Mouse (Mus musculus): ENCODE measurements around the gene Olfr270. TPM values are rescaled to one million over a fixed set of nuclear protein-coding genes. Genes with fewer than 3 reads are reported as not detected.

The Olfr270 gene
- not detected in 2 replicates for polyA plus RNA-seq (2015; fragmentation: Nextera tagmentation; extraction: Ambion mirVana)

DNA sequence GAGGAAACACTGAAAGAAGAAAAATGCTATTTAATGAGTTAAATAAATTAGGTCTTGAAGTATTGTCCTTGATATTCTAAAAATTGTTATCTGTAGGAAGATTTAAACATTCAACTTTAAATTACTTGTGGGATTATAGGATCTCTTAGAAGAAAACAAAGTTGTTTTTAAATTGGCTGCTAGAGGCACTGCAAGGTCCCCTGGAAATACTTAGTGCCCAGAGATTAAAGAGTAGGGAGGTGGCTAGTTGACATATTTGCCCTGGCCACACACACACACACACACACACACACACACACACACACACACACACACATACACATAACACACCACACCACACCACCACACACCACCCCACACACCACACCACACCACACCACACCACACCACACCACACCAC, at the start of gene Olfr270:
Gene Olfr270, plus strand, starts transcription at position 301 of the 400 bp plus-strand sequence.
- no peak for ATAC-seq (ENCODE audit: insufficient read depth, low FRiP score)
- no peak within 1 kb of the TSS for H3K27ac ChIP-seq (ENCODE audit: low read length)
- no peak within 1 kb of the TSS for H3K4me3 ChIP-seq (replicated peaks; ENCODE audit: low read length)
- H3K4me1 ChIP-seq (ENCODE audit: control insufficient read depth, insufficient read depth, low read length), result no peaks in the 10 kb centered on the region
- H3K9me3 ChIP-seq (replicated peaks; ENCODE audit: control insufficient read depth, low read length), result no peaks in the 10 kb centered on the region
- no peaks in the 10 kb centered on the region for H3K36me3 ChIP-seq (ENCODE audit: control insufficient read depth, insufficient read depth, low read length)
- H3K27me3 ChIP-seq (ENCODE audit: control insufficient read depth, insufficient read depth, low read length), result no peaks in the 10 kb centered on the region
- no peak within 1 kb of the TSS for H3K9ac ChIP-seq (ENCODE audit: low read length)
- no peak within 1 kb of the TSS for H3K4me2 ChIP-seq (ENCODE audit: low read depth, low read length)

DNA sequence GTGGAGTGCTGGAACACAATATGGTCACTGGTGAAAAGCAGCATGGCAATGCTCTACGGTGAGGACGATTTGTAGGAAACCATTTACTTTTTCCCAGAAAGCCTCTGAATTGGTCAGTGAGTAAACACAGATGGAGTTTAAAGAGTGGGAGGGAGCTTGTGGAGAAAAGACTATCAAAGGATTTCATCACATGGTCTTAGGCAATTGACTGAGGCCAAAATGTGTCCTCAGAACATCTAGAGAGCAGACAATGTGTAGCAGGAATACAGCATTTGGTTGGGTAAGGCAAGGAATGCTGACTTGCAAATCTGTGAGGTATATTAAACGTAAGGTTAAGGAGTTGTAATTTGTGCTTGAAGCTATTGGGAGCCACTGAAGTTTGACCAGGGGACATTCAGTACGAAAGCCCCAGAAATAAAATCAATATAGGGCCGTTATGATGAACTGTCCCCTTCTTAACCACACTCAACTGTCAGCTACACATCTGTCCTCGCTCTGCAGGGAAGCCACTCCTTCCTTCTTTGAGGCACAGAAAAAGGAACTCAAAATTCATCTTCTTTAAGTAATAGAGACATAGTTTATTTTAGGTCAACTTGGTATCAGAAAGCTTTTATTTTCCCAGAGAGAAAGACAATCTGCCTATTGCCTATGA, 47.6 kb upstream of the Olfr270 start:
- WGBS, result 65% methylated on average over 6 of the region's 6 CpGs
- ATAC-seq (ENCODE audit: insufficient read depth, low FRiP score), result no peak
- no peak overlapping the region for H3K4me3 ChIP-seq (replicated peaks; ENCODE audit: low read length)

DNA sequence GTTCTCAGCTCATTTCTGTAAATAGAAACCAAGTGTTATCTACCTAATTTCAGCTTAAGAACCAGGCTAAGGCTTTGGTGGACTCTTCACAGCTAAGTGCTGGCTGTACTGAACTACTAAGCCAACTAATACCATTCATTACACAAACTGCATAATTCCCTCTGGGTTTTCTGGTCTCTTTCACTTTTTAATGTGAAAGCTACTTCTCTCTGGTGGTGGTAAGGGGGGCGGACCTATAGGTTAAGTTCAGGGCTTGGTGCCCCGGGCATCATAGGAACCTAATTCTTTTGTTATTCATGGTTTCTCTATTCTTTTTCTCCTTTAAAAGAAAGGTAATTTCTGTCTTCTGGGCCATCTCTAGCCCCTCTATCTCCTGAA, 47.0 kb upstream of the Olfr270 start:
- H3K27ac ChIP-seq (ENCODE audit: low read length), result no peak overlapping the region
- no peaks in the 10 kb centered on the region for H3K9me3 ChIP-seq (replicated peaks; ENCODE audit: control insufficient read depth, low read length)
- no peak overlapping the region for H3K4me2 ChIP-seq (ENCODE audit: low read depth, low read length)
- no peak overlapping the region for H3K4me3 ChIP-seq (replicated peaks; ENCODE audit: low read length)
- no peak overlapping the region for H3K9ac ChIP-seq (ENCODE audit: low read length)
- ATAC-seq (ENCODE audit: insufficient read depth, low FRiP score), result no peak
- H3K4me1 ChIP-seq (ENCODE audit: control insufficient read depth, insufficient read depth, low read length), result no peaks in the 10 kb centered on the region
- H3K36me3 ChIP-seq (ENCODE audit: control insufficient read depth, insufficient read depth, low read length), result no peaks in the 10 kb centered on the region
- no peaks in the 10 kb centered on the region for H3K27me3 ChIP-seq (ENCODE audit: control insufficient read depth, insufficient read depth, low read length)
- 83% methylated on average over 2 of the region's 2 CpGs for WGBS

More for the DNA sequence above, 47.6 kb upstream of the Olfr270 start:
- Histone ChIP-seq H3K36me3 (ENCODE audit: control insufficient read depth, insufficient read depth, low read length) (no peaks in the 10 kb centered on the region), H3K27ac (ENCODE audit: low read length) (no peak overlapping the region), H3K27me3 (ENCODE audit: control insufficient read depth, insufficient read depth, low read length) (no peaks in the 10 kb centered on the region), H3K9me3 (replicated peaks; ENCODE audit: control insufficient read depth, low read length) (no peaks in the 10 kb centered on the region), H3K9ac (ENCODE audit: low read length) (no peak overlapping the region), H3K4me2 (ENCODE audit: low read depth, low read length) (no peak overlapping the region), H3K4me1 (ENCODE audit: control insufficient read depth, insufficient read depth, low read length) (no peaks in the 10 kb centered on the region)

DNA sequence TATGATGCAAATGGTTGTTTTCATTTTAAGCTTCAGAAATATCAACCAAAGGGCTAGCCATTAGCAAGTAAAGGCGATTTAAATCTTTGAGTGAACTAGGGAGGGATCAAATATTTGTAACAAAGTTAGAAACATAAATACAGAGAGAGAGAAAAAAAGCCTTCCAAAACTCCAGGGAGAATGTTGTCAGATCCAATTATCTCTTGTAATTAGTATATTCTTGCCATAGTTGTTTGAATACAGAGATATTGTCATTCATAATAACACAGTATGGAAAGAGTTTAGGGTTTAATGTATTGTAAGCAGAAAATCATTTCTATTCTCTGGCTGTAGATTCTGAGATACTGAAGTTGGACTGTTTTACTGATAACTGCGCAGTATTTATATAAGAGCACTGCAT, 45.3 kb upstream of the Olfr270 start, which contains the start of gene Olfr272:
Gene Olfr272, minus strand, starts transcription at position 101 of the 400 bp plus-strand sequence.
- 82% methylated on average over 2 of the region's 2 CpGs for WGBS
- no peak for ATAC-seq (ENCODE audit: insufficient read depth, low FRiP score)

DNA sequence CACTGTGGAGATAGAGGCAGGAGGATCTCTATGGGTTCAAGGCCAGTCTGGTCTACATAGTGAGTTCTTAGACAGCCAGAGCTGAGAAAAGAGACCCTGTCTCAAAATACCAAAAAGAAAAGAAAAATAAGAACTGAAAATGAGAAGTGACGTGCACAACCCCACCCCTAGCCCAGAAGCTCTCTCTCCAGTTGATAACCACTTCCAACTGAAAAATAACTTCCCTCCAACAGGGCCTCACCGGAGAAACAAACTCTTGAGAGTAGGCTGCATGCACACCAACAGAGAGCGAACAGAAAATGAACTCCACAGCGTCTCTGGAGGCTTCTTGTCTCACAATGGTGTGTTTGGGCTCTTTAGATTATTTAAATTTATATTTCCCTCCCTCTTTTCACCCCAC, 33.9 kb upstream of the Olfr270 start:
- Histone ChIP-seq H3K36me3 (ENCODE audit: control insufficient read depth, insufficient read depth, low read length) (no peaks in the 10 kb centered on the region), H3K9ac (ENCODE audit: low read length) (no peak overlapping the region), H3K9me3 (replicated peaks; ENCODE audit: control insufficient read depth, low read length) (no peaks in the 10 kb centered on the region), H3K4me3 (replicated peaks; ENCODE audit: low read length) (no peak overlapping the region), H3K27ac (ENCODE audit: low read length) (no peak overlapping the region), H3K4me2 (ENCODE audit: low read depth, low read length) (no peak overlapping the region), H3K4me1 (ENCODE audit: control insufficient read depth, insufficient read depth, low read length) (no peaks in the 10 kb centered on the region), H3K27me3 (ENCODE audit: control insufficient read depth, insufficient read depth, low read length) (no peaks in the 10 kb centered on the region)
- WGBS, result 88% methylated on average over 4 of the region's 4 CpGs
- ATAC-seq (ENCODE audit: insufficient read depth, low FRiP score), result no peak

More for the DNA sequence above, 45.3 kb upstream of the Olfr270 start, which contains the start of gene Olfr272:
- Histone ChIP-seq H3K36me3 (ENCODE audit: control insufficient read depth, insufficient read depth, low read length) (no peaks in the 10 kb centered on the region), H3K27ac (ENCODE audit: low read length) (no peak within 1 kb of the TSS), H3K4me2 (ENCODE audit: low read depth, low read length) (no peak within 1 kb of the TSS), H3K4me3 (replicated peaks; ENCODE audit: low read length) (no peak within 1 kb of the TSS), H3K27me3 (ENCODE audit: control insufficient read depth, insufficient read depth, low read length) (no peaks in the 10 kb centered on the region), H3K9ac (ENCODE audit: low read length) (no peak within 1 kb of the TSS), H3K4me1 (ENCODE audit: control insufficient read depth, insufficient read depth, low read length) (no peaks in the 10 kb centered on the region), H3K9me3 (replicated peaks; ENCODE audit: control insufficient read depth, low read length) (no peaks in the 10 kb centered on the region)

DNA sequence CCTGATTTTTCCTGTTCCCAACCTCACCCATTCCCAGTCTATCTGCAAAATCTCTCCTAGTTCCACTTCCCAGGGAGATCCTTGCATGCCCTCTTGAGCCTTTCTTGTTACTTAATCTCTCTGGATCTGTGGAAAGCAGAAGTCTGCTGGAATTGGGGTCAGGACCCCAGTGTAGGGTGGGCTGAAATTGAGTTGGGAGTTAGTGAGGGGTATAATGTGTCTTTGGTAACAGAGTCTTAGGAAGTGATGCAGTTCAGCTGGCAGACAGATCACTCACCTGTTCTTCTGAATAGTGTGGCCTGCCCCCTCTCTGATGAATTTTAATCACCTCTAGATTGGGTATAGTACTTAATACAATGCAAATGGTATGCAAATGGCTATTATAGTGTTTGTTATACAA, 17.7 kb upstream of the Olfr270 start:
- no peak overlapping the region for H3K27ac ChIP-seq (ENCODE audit: low read length)

DNA sequence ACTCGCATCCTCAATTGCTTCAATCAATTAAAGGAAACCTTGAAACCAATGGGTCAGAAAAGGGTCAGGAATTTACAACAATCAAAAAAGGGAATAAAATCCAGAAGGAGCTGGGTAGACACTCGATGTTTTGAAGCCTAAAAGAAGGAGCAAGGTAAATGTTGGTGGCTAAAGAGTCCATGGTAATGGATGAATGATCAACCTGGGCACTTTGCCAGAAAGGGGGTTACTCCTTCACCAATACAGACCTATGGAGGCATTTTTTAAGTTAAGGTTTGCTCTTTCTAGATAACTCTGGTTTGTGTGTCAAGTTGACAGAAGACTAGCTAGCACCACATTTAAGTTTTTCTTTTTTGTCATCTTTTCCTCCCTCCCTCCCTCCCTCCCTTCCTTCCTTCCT, 15.3 kb upstream of the Olfr270 start:
- Histone ChIP-seq H3K27ac (ENCODE audit: low read length) (no peak overlapping the region), H3K27me3 (ENCODE audit: control insufficient read depth, insufficient read depth, low read length) (no peaks in the 10 kb centered on the region), H3K36me3 (ENCODE audit: control insufficient read depth, insufficient read depth, low read length) (no peaks in the 10 kb centered on the region), H3K9me3 (replicated peaks; ENCODE audit: control insufficient read depth, low read length) (no peaks in the 10 kb centered on the region), H3K9ac (ENCODE audit: low read length) (no peak overlapping the region), H3K4me3 (replicated peaks; ENCODE audit: low read length) (no peak overlapping the region), H3K4me1 (ENCODE audit: control insufficient read depth, insufficient read depth, low read length) (no peaks in the 10 kb centered on the region), H3K4me2 (ENCODE audit: low read depth, low read length) (no peak overlapping the region)
- WGBS, result 85% methylated on average over 2 of the region's 2 CpGs
- ATAC-seq (ENCODE audit: insufficient read depth, low FRiP score), result no peak

More for the DNA sequence above, 17.7 kb upstream of the Olfr270 start:
- no peak overlapping the region for H3K4me3 ChIP-seq (replicated peaks; ENCODE audit: low read length)
- H3K27me3 ChIP-seq (ENCODE audit: control insufficient read depth, insufficient read depth, low read length), result no peaks in the 10 kb centered on the region
- no peak for ATAC-seq (ENCODE audit: insufficient read depth, low FRiP score)
- no peak overlapping the region for H3K4me2 ChIP-seq (ENCODE audit: low read depth, low read length)
- H3K4me1 ChIP-seq (ENCODE audit: control insufficient read depth, insufficient read depth, low read length), result no peaks in the 10 kb centered on the region
- no peak overlapping the region for H3K9ac ChIP-seq (ENCODE audit: low read length)
- H3K36me3 ChIP-seq (ENCODE audit: control insufficient read depth, insufficient read depth, low read length), result no peaks in the 10 kb centered on the region
- H3K9me3 ChIP-seq (replicated peaks; ENCODE audit: control insufficient read depth, low read length), result no peaks in the 10 kb centered on the region

DNA sequence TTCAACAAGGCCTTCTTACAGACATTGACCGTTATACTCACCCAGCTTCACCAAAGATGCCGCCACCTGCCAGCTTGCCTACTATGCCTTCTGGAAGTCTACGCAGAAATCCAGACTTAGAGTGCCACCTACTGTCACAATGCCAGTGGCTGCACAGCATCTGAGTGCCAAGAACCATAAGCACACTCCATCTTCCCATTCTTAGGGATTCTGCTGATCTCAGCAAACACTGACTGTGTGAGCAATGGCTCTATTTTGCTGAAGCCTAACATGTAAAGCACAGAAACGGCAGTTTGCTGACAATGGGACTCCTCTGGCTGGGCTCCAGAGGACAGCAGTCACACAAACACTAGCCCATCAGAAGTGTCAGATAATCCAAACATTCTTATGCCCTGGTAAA, 5.7 kb upstream of the Olfr270 start:
- H3K4me1 ChIP-seq (ENCODE audit: control insufficient read depth, insufficient read depth, low read length), result no peaks in the 10 kb centered on the region
- H3K9me3 ChIP-seq (replicated peaks; ENCODE audit: control insufficient read depth, low read length), result no peaks in the 10 kb centered on the region
- H3K9ac ChIP-seq (ENCODE audit: low read length), result no peak overlapping the region
- no peak for ATAC-seq (ENCODE audit: insufficient read depth, low FRiP score)
- no peak overlapping the region for H3K4me3 ChIP-seq (replicated peaks; ENCODE audit: low read length)
- H3K27ac ChIP-seq (ENCODE audit: low read length), result no peak overlapping the region
- WGBS, result 28% methylated on average over 4 of the region's 4 CpGs
- no peak overlapping the region for H3K4me2 ChIP-seq (ENCODE audit: low read depth, low read length)
- no peaks in the 10 kb centered on the region for H3K27me3 ChIP-seq (ENCODE audit: control insufficient read depth, insufficient read depth, low read length)
- H3K36me3 ChIP-seq (ENCODE audit: control insufficient read depth, insufficient read depth, low read length), result no peaks in the 10 kb centered on the region

DNA sequence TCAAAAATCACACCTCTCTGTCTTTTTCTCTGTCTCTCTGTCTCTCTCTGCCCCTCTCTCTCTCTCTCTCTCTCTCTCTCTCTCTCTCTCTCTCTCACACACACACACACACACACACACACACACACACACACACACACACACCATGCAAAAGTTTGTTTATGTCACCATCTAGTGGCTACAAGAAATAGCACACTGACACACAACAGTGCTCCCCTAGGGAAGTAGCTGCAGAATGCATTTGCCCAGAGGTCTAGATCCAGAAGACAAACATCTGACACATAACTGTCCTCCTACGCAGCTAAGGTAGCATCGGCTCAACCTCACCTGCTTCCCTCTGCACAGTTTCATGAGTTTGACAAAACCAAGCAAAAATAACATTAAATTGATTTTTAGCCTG, 20.9 kb downstream of the Olfr270 start:
- 66% methylated on average over 2 of the region's 2 CpGs for whole genome bisulfite sequencing

More for the DNA sequence above, 20.9 kb downstream of the Olfr270 start:
- no peak overlapping the region for H3K4me2 ChIP-seq (ENCODE audit: low read depth, low read length)
- H3K4me1 ChIP-seq (ENCODE audit: control insufficient read depth, insufficient read depth, low read length), result no peaks in the 10 kb centered on the region
- H3K36me3 ChIP-seq (ENCODE audit: control insufficient read depth, insufficient read depth, low read length), result no peaks in the 10 kb centered on the region
- H3K4me3 ChIP-seq (replicated peaks; ENCODE audit: low read length), result no peak overlapping the region
- H3K9ac ChIP-seq (ENCODE audit: low read length), result no peak overlapping the region
- H3K27me3 ChIP-seq (ENCODE audit: control insufficient read depth, insufficient read depth, low read length), result no peaks in the 10 kb centered on the region
- no peak for ATAC-seq (ENCODE audit: insufficient read depth, low FRiP score)
- H3K27ac ChIP-seq (ENCODE audit: low read length), result no peak overlapping the region
- no peaks in the 10 kb centered on the region for H3K9me3 ChIP-seq (replicated peaks; ENCODE audit: control insufficient read depth, low read length)

Measured in stomach, embryonic 16.5 days (tissue).